Mouse (Mus musculus) CH12.LX (cell line): ENCODE results near the gene Gas6. TPM values are rescaled to one million over a fixed set of nuclear protein-coding genes. Genes with fewer than 3 reads are reported as not detected.

ENCODE experiments used
- DNase-seq: peaks from one replicate; pipeline ENCODE4 v3.0.0-alpha.2; 2013; ENCODE audit errors: extremely low read depth
- H3K27ac ChIP-seq: 2 replicates; pipeline ENCODE4 v1.5.1; 2012; ENCODE audit warnings: low read depth, mild to moderate bottlenecking, control low read depth, moderate library complexity; ENCODE audit not compliant: insufficient read depth
- H3K27me3 ChIP-seq: replicated peaks from 2 replicates; pipeline ENCODE3; 2012; ENCODE audit warnings: inconsistent platforms
- H3K36me3 ChIP-seq, 2 experiments: replicated peaks in 1 of 2; 2 replicates each; pipeline versions ENCODE3 to v1.6.1; 2012; ENCODE audit warnings: inconsistent platforms in 1 of 2, low read length in 1 of 2, mild to moderate bottlenecking in 1 of 2, mixed read lengths in 1 of 2, moderate library complexity in 1 of 2; ENCODE audit not compliant: control insufficient read depth in 1 of 2, insufficient read depth in 1 of 2
- H3K4me1 ChIP-seq, 2 experiments: 2 replicates each; pipeline ENCODE4 v1.6.1; 2012; ENCODE audit warnings: inconsistent platforms in 1 of 2, moderate library complexity in 1 of 2; ENCODE audit not compliant: insufficient read depth in 2 of 2, control insufficient read depth in 1 of 2
- H3K4me2 ChIP-seq: 2 replicates; pipeline ENCODE4 v1.6.1; 2012; ENCODE audit warnings: low read depth, mild to moderate bottlenecking, control low read depth; ENCODE audit not compliant: poor library complexity, insufficient read depth, severe bottlenecking
- H3K4me3 ChIP-seq, 3 experiments: fragments of 150-350 bp in 1 of 3; sonication (generic) in 1 of 3; replicated peaks in 1 of 3; 2 replicates each; pipeline versions ENCODE3 to v1.5.1; 2011 to 2012; ENCODE audit warnings: low read depth in 2 of 3, low read length in 2 of 3, mild to moderate bottlenecking in 2 of 3, moderate library complexity in 2 of 3, control low read depth in 1 of 3, improper control_type of control experiment in 1 of 3, inconsistent platforms in 1 of 3, mixed read lengths in 1 of 3; ENCODE audit not compliant: poor library complexity in 1 of 3
- H3K79me2 ChIP-seq: replicated peaks from 2 replicates; pipeline ENCODE4 v1.6.1; 2012; ENCODE audit warnings: mild to moderate bottlenecking, moderate library complexity; ENCODE audit not compliant: control insufficient read depth, poor library complexity, insufficient read depth, severe bottlenecking; ENCODE audit errors: extremely low read depth
- H3K9ac ChIP-seq: 2 replicates; pipeline ENCODE4 v1.6.1; 2012; ENCODE audit warnings: low read depth, mild to moderate bottlenecking, control low read depth, moderate library complexity; ENCODE audit not compliant: insufficient read depth
- H3K9me3 ChIP-seq: replicated peaks from 2 replicates; pipeline ENCODE3; 2012; ENCODE audit warnings: low read length, inconsistent platforms, mixed read lengths
- CHD1 ChIP-seq: IDR thresholded peaks from 2 replicates; pipeline ENCODE4 v1.6.1; 2012; ENCODE audit warnings: low read depth, low read length, improper control_type of control experiment, inconsistent platforms
- ELF1 ChIP-seq: IDR thresholded peaks from 2 replicates; pipeline ENCODE4 v1.6.1; 2014; ENCODE audit warnings: low read depth, mild to moderate bottlenecking, inconsistent platforms, low read length, improper control_type of control experiment
- HCFC1 ChIP-seq: IDR thresholded peaks from 2 replicates; pipeline ENCODE4 v1.6.1; 2012; ENCODE audit warnings: low read depth, mild to moderate bottlenecking, inconsistent platforms, low read length, improper control_type of control experiment
- JUN ChIP-seq: IDR thresholded peaks from 2 replicates; pipeline ENCODE4 v1.6.1; 2011; ENCODE audit warnings: low read depth, mild to moderate bottlenecking, low read length, improper control_type of control experiment, moderate library complexity; ENCODE audit not compliant: insufficient read depth
- JUND ChIP-seq: conservative IDR thresholded peaks from 2 replicates; pipeline ENCODE4 v1.6.1; 2011; ENCODE audit warnings: low read depth, low read length, improper control_type of control experiment
- MAFK ChIP-seq: IDR thresholded peaks from 2 replicates; pipeline ENCODE4 v1.6.1; 2011; ENCODE audit warnings: low read length, improper control_type of control experiment; ENCODE audit not compliant: insufficient replicate concordance
- MAX ChIP-seq: IDR thresholded peaks from 2 replicates; pipeline ENCODE4 v1.6.1; 2011; ENCODE audit warnings: low read length, improper control_type of control experiment
- MXI1 ChIP-seq: IDR thresholded peaks from 2 replicates; pipeline ENCODE4 v1.6.1; 2011; ENCODE audit warnings: mild to moderate bottlenecking, low read depth, low read length, improper control_type of control experiment
- NELFE ChIP-seq: IDR thresholded peaks from 2 replicates; pipeline ENCODE4 v1.6.1; 2011; ENCODE audit warnings: low read depth, low read length, improper control_type of control experiment
- NRF1 ChIP-seq: IDR thresholded peaks from 2 replicates; pipeline ENCODE4 v1.6.1; 2014; ENCODE audit warnings: low read depth, mild to moderate bottlenecking, inconsistent platforms, low read length, improper control_type of control experiment, moderate library complexity
- POLR2A ChIP-seq: IDR thresholded peaks from 2 replicates; pipeline ENCODE4 v1.6.1; 2011; ENCODE audit warnings: low read depth, mild to moderate bottlenecking, improper control_type of control experiment, low read length
- RAD21 ChIP-seq: IDR thresholded peaks from 2 replicates; pipeline ENCODE4 v1.6.1; 2011; ENCODE audit warnings: low read depth, mild to moderate bottlenecking, low read length, improper control_type of control experiment, moderate library complexity
- SIN3A ChIP-seq: IDR thresholded peaks from 2 replicates; pipeline ENCODE4 v1.6.1; 2012; ENCODE audit warnings: low read length, improper control_type of control experiment, inconsistent platforms
- SMC3 ChIP-seq: IDR thresholded peaks from 2 replicates; pipeline ENCODE4 v1.6.1; 2011; ENCODE audit warnings: low read depth, low read length, improper control_type of control experiment
- TBP ChIP-seq: conservative IDR thresholded peaks from 2 replicates; pipeline ENCODE4 v1.6.1; 2011; ENCODE audit warnings: low read depth, low read length, improper control_type of control experiment
- TCF12 ChIP-seq: IDR thresholded peaks from 2 replicates; pipeline ENCODE4 v1.6.1; 2014; ENCODE audit warnings: low read depth, mild to moderate bottlenecking, inconsistent platforms, low read length, improper control_type of control experiment
- UBTF ChIP-seq: IDR thresholded peaks from 2 replicates; pipeline ENCODE4 v1.6.1; 2012; ENCODE audit warnings: low read depth, mild to moderate bottlenecking, inconsistent platforms, low read length, improper control_type of control experiment, moderate library complexity
- USF1 ChIP-seq: IDR thresholded peaks from 2 replicates; pipeline ENCODE4 v1.6.1; 2014; ENCODE audit warnings: low read depth, mild to moderate bottlenecking, inconsistent platforms, low read length, improper control_type of control experiment
- USF2 ChIP-seq: conservative IDR thresholded peaks from 2 replicates; pipeline ENCODE4 v1.6.1; 2011; ENCODE audit warnings: low read depth, low read length, improper control_type of control experiment
- ZMIZ1 ChIP-seq: IDR thresholded peaks from 2 replicates; pipeline ENCODE4 v1.6.1; 2012; ENCODE audit warnings: low read depth, mild to moderate bottlenecking, inconsistent platforms, low read length, improper control_type of control experiment
- dilution Hi-C: fragments of 300-500 bp; cut with MboI; formaldehyde crosslinking; loops from 2 replicates; pipeline ENCODE4 v1.14.3; 2020; ENCODE audit warnings: low sequenced_read_pairs; ENCODE audit not compliant: extremely low pct_unique_long_range_greater_than_20kb, extremely low pct_ligation_motif_present
- in situ Hi-C: fragments of 300-500 bp; cut with MboI; formaldehyde crosslinking; loops from 3 replicates; pipeline ENCODE4 v1.14.3; 2019; ENCODE audit warnings: low sequenced_read_pairs, low pct_ligation_motif_present, low pct_unique_long_range_greater_than_20kb, mixed read lengths
- polyA plus RNA-seq: library from polyadenylated mRNA; unstranded; fragments of >175 nt; gene quantifications from 2 replicates; pipeline ENCODE4 v1.2.1, GENCODE M21; 2012; ENCODE audit warnings: low read depth; ENCODE audit not compliant: insufficient read length
- total RNA-seq, 2 experiments: library from RNA; depleted of rRNA; stranded (reverse); fragments of 300-350 nt in 1 of 2; fragments of >200 nt in 1 of 2; gene quantifications; 2 replicates each; pipeline ENCODE4 v1.2.3; 2012 to 2014

Gas6 gene
- total and polyA plus RNA-seq, 3 experiments: not detected

- no peak overlapping the region for H3K9ac ChIP-seq
- H3K4me1 ChIP-seq: no peaks in the 10 kb centered on the region
- no peak overlapping the region for H3K27ac ChIP-seq
- H3K4me3 ChIP-seq: no peak overlapping the region
- H3K9me3 ChIP-seq: peaks cover under 1% of the 10 kb centered on the region
- DNase-seq: no peak
- in situ Hi-C loops: no loop called here
- TF ChIP-seq JUND (no peak), NELFE (no peak), USF1 (no peak), MXI1 (no peak), ELF1 (no peak), USF2 (no peak), MAX (no peak), JUN (no peak), HCFC1 (no peak)
- TF ChIP-seq, all 38 proteins: peak for 0
- dilution Hi-C loops: no loop called here
- Histone ChIP-seq H3K36me3 (no peaks in the 10 kb centered on the region), H3K27me3 (no peaks in the 10 kb centered on the region), H3K79me2 (no peaks in the 10 kb centered on the region), H3K4me2 (no peak overlapping the region)
Observed at GRCm38 (mm10) chr8:13540122-13540521, 45.8 kb upstream of the Gas6 start.

- Histone ChIP-seq H3K27ac (no peak overlapping the region), H3K9ac (no peak overlapping the region), H3K4me3 (no peak overlapping the region), H3K79me2 (no peaks in the 10 kb centered on the region), H3K36me3 (no peaks in the 10 kb centered on the region), H3K9me3 (no peaks in the 10 kb centered on the region), H3K4me1 (no peaks in the 10 kb centered on the region), H3K27me3 (no peaks in the 10 kb centered on the region)
- DNase-seq: no peak
- in situ Hi-C loops (no loop called here), dilution Hi-C loops (no loop called here)
- TF ChIP-seq RAD21: no peak
- no peak for TF ChIP-seq NELFE
- TF ChIP-seq USF1: no peak
- no peak for TF ChIP-seq UBTF
- no peak for TF ChIP-seq POLR2A
- no peak for TF ChIP-seq SMC3
- TF ChIP-seq MAFK: no peak
- TF ChIP-seq, all 38 proteins: peak for 0
- H3K4me2 ChIP-seq: no peak overlapping the region
Observed at GRCm38 (mm10) chr8:13538821-13539220, 44.5 kb upstream of the Gas6 start.

- in situ Hi-C loops: no loop called here
- H3K27ac ChIP-seq: no peak overlapping the region
- no peak for TF ChIP-seq NRF1
- no peak for TF ChIP-seq JUN
- no peak for TF ChIP-seq ZMIZ1
- no peak for TF ChIP-seq ELF1
- TF ChIP-seq MXI1: no peak
- no peak for TF ChIP-seq TBP
- no peak for TF ChIP-seq USF1
- no peak for TF ChIP-seq TCF12
- TF ChIP-seq CHD1: no peak
- no peak for TF ChIP-seq NELFE
- TF ChIP-seq USF2: no peak
- no peak for TF ChIP-seq SIN3A
- TF ChIP-seq, all 38 proteins: peak for 0
- Histone ChIP-seq H3K36me3 (no peaks in the 10 kb centered on the region), H3K4me3 (no peak overlapping the region), H3K27me3 (no peaks in the 10 kb centered on the region), H3K79me2 (no peaks in the 10 kb centered on the region), H3K9ac (no peak overlapping the region), H3K4me2 (no peak overlapping the region), H3K9me3 (no peaks in the 10 kb centered on the region), H3K4me1 (no peaks in the 10 kb centered on the region)
- dilution Hi-C loops: no loop called here
- DNase-seq: no peak
Observed at GRCm38 (mm10) chr8:13537102-13537501, 42.8 kb upstream of the Gas6 start.
